Mouse (Mus musculus) testis, postnatal 14 days (tissue): ENCODE measurements around the gene Slc25a21.

Experiments used
- DNase-seq: peaks from one replicate; pipeline ENCODE4 v3.0.0; 2021; ENCODE audit warnings: low spot score

The Slc25a21 gene

GRCm38 (mm10) chr12:56767474-56767873, 429.8 kb downstream of the Slc25a21 start:
- DNase-seq: no peak

DNA sequence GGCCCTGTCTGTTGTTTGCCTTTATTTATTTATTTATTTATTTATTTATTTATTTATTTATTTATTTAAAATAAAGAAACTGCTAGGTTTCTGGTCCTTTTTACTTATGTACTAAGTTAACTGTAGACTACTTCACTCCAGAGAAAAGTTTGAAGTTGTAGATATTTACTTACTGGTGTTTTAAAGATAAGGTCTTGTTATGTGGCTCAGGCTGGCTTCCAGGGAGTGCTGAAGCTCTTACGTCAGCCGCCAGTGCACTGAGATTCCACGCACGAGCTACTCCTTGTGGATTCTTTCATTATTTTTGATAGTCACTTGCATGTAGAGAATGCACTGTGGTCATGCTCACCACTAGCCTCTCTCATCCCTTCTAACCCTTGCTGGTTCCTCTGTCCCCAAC, 460.2 kb downstream of the Slc25a21 start:
- DNase-seq: no peak

DNA sequence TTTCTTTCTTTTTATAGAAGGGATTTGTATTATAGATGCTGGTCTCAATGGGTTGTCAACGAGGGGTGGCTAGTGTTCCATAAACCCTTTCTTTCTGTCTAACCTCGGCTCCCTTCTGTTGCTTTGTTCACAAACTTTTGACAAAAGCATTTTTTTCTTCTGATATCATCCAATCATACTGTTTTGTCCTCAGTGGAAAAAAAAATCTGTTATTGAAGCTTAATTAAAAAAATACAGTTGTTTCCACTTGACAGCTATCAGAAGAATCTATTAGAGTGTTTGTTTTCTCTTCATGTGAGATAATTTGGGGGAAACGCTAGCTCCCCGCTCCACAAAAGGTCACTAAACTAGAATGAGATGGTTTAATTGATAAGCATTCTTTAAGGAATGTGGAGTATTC, 469.6 kb downstream of the Slc25a21 start:
- no peak for DNase-seq

DNA sequence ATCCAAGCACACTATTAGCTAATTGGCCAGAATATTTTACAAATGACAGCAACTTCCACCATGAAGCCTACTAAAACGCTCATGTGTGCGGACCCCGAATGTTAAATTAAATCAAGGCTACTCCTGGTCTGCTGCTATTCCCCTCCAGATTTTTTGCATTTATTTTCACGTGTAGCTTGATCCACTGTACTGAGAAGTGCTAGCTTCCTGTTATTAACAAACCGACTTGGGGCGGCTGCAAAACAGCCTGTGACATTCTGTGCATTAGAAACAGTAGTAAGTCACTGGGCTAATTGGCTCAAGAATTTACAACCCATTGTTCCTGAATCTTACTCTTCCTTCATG, 478.6 kb downstream of the Slc25a21 start:
- no peak for DNase-seq

GRCm38 (mm10) chr12:56717971-56718706, 479.1 kb downstream of the Slc25a21 start:
- no peak for DNase-seq

DNA sequence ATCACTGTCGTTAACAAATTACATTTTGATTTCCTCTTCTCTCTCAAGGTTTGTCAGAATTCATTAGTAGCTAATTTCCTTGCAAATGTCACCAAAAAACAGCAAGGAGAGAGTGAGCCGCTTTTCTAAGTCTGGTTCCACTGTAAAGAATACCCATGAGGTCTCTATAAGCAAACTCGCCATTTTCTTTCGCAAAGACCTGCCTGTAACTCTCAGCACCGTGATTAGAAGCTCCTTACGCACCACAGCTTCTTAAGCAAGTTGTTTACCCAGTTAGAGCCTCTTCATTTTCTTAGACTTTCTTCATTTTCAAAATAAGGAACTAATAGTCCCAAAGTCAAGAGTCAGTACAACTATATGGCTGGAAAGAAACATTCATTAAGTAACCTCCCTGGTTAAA, 496.3 kb downstream of the Slc25a21 start:
- DNase-seq: no peak

GRCm38 (mm10) chr12:56699915-56700900, 497.1 kb downstream of the Slc25a21 start:
- DNase-seq: peak; percentile 32

DNA sequence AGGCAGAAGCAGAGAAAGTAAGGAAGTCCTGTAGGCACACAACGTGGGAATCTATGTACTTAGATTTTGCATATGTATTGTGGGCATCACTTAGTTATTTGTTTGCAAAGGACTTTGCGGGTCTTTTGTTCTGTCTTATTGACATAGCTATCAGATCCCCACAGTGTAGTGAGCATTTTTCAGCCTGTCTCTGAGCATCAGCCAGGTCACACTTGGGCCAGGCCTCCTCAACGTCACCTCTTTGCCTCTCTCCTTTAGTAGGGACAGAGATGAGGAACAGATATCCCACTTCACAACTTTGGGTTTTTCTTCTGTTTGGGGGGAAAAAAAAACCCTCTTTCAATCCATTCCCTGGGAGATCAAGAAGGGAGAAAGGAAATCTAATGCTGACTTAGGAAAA, 497.9 kb downstream of the Slc25a21 start:
- no peak for DNase-seq

GRCm38 (mm10) chr12:56698191-56698980, 498.9 kb downstream of the Slc25a21 start:
- DNase-seq: no peak

- no peak for DNase-seq
Observed at GRCm38 (mm10) chr12:56697785-56698184, 499.5 kb downstream of the Slc25a21 start.

- DNase-seq: peak; percentile 12
Observed at GRCm38 (mm10) chr12:56697011-56697740, 500.1 kb downstream of the Slc25a21 start.

GRCm38 (mm10) chr12:56696174-56697010, 500.9 kb downstream of the Slc25a21 start:
- peak; percentile 13 for DNase-seq

GRCm38 (mm10) chr12:56695358-56696173, 501.7 kb downstream of the Slc25a21 start:
- peak; percentile 86 for DNase-seq

DNA sequence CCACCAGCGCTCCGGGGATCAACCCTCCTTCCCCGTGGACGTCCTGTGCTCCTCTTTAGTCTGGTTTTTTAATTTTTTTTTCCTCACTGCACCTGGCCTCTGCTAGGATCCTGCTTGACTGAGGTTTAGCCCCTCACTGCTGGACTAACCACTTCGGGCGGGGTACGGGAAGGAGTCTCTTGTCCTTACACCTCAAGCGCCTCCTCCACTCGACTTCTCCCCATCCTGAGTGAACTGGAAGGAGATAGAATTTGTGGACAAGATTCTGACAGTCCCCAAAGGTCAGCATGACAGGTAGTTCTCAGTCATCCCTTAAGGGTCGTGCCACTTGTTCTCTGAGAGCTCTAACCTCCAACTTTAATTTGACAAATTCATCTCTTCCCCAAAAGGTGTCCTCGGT, 502.3 kb downstream of the Slc25a21 start:
- no peak for DNase-seq

DNA sequence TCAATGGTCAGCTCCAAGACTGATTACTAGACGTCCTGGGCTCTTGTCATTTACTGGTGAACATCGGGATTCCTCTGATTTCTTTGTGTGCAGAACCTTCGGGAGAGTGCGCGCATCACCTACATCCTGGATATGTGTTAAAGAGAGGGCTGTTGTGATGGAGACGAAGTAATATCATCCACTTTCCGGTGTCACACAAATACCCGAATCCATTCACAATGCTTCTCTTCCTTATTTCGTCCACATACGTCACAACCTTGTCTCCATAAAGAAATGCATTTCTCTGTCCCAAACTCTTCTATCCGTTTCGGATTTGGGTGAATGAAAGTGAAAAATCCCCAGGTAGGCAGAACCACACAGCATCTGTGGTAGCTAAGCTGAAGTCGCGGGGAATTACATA, 502.9 kb downstream of the Slc25a21 start:
- no peak for DNase-seq

DNA sequence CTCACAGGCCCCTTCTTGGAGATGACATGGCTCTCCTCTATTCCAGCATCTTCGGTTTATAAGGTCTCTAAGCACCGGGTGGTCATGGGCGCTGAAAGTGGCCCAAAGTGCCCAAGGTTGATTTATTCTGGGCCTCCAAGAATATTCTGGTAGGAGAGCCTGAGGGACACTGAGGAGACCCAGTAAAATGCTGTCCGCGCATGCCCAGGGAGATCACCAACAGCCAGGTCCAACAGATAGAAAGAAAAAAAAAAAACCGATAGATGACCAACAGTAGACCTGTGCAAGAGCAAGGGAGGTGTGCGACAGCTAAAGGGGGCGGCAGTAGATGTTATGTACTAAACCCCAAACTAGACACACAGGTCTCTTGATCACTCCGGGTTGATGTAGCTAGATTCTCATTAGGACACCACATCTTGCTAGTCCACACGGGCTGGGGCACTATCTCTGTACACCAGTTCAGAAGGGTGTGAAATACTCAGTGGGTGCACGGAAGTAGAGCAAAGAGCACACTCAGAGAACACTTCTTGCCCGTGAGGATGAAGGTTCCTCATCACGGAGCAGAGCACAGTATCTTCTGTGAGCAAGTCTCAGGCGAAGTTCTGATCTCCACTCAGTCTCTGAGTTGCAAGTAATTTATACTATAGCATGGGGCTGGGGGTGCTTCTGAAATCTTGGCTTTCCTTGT, 503.7 kb downstream of the Slc25a21 start:
- DNase-seq: no peak

DNA sequence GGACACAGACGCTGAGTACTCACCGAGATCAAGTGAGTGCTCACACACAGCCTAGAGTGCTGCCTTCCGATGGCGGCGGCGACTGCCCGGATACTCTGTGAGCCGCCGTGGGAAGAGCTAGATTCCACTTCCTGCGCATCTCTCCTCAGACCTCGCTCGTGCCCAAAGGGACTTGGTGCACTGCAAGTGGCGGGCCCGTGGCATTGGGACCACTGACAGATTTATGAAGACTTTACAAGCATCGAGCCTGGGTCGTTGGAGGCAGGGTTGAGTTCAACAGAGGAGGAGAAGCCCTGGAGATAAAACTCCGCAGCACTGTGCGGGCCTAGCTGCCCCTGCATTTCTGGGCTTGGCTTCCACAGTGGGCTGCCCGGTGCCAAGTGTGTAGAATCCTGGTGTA, 504.7 kb downstream of the Slc25a21 start:
- DNase-seq: no peak

GRCm38 (mm10) chr12:56691427-56692079, 505.7 kb downstream of the Slc25a21 start, which contains the start of gene Pax9:
Gene Pax9, plus strand, starts transcription at chr12:56691767.
- DNase-seq: no peak

DNA sequence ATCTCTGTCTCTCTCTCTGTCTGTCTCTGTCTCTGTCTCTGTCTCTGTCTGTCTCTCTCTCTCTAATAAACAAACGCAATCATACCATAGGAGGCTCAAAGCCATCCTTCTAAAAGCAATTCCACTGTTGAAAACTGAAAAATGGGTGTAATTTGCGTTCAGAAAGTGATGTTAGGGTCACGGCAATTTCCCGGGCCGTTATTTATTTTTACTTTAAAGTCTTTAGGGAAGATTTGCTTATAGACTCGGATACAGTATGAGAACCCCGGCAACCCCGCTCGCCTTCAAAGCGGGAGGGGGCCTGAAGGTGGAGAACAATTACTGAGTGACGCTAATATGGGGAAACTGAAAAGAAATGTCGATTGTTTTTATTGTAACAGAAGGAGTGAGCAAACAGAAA, 506.3 kb downstream of the Slc25a21 start:
- DNase-seq: no peak
